Mouse (Mus musculus) heart, postnatal 0 days (tissue): ENCODE measurements around the gene Gja4.

Experiments
- CTCF ChIP-seq: IDR thresholded peaks from 2 replicates; pipeline ENCODE4 v1.5.1; 2016; ENCODE audit warnings: antibody characterized with exemption, control low read depth, low read depth
- EP300 ChIP-seq: IDR thresholded peaks from 2 replicates; pipeline ENCODE4 v1.6.1; 2016; ENCODE audit warnings: antibody characterized with exemption, low read depth

- TF ChIP-seq CTCF (no peak), EP300 (no peak)
These were observed 26.9 kb downstream of the Gja4 start for GRCm38 (mm10) chr4:127286907-127287306.
